Mouse (Mus musculus) CH12.LX (cell line): ENCODE measurements at regions not wholly inside any gene's neighbourhood (a gene's known extent, or its start where the extent isn't known, plus 50 kb on each side); places are given as distances from the start of the nearest gene placed in this dataset.

Experiments
- DNase-seq: peaks from one replicate; pipeline ENCODE4 v3.0.0-alpha.2; 2013; ENCODE audit errors: extremely low read depth
- H3K27ac ChIP-seq: 2 replicates; pipeline ENCODE4 v1.5.1; 2012; ENCODE audit warnings: low read depth, mild to moderate bottlenecking, control low read depth, moderate library complexity; ENCODE audit not compliant: insufficient read depth
- H3K27me3 ChIP-seq: replicated peaks from 2 replicates; pipeline ENCODE3; 2012; ENCODE audit warnings: inconsistent platforms
- H3K36me3 ChIP-seq, 2 experiments: replicated peaks in 1 of 2; 2 replicates each; pipeline versions ENCODE3 to v1.6.1; 2012; ENCODE audit warnings: inconsistent platforms in 1 of 2, low read length in 1 of 2, mild to moderate bottlenecking in 1 of 2, mixed read lengths in 1 of 2, moderate library complexity in 1 of 2; ENCODE audit not compliant: control insufficient read depth in 1 of 2, insufficient read depth in 1 of 2
- H3K4me1 ChIP-seq, 2 experiments: 2 replicates each; pipeline ENCODE4 v1.6.1; 2012; ENCODE audit warnings: inconsistent platforms in 1 of 2, moderate library complexity in 1 of 2; ENCODE audit not compliant: insufficient read depth in 2 of 2, control insufficient read depth in 1 of 2
- H3K4me2 ChIP-seq: 2 replicates; pipeline ENCODE4 v1.6.1; 2012; ENCODE audit warnings: low read depth, mild to moderate bottlenecking, control low read depth; ENCODE audit not compliant: poor library complexity, insufficient read depth, severe bottlenecking
- H3K4me3 ChIP-seq, 3 experiments: fragments of 150-350 bp in 1 of 3; sonication (generic) in 1 of 3; replicated peaks in 1 of 3; 2 replicates each; pipeline versions ENCODE3 to v1.5.1; 2011 to 2012; ENCODE audit warnings: low read depth in 2 of 3, low read length in 2 of 3, mild to moderate bottlenecking in 2 of 3, moderate library complexity in 2 of 3, control low read depth in 1 of 3, improper control_type of control experiment in 1 of 3, inconsistent platforms in 1 of 3, mixed read lengths in 1 of 3; ENCODE audit not compliant: poor library complexity in 1 of 3
- H3K79me2 ChIP-seq: replicated peaks from 2 replicates; pipeline ENCODE4 v1.6.1; 2012; ENCODE audit warnings: mild to moderate bottlenecking, moderate library complexity; ENCODE audit not compliant: control insufficient read depth, poor library complexity, insufficient read depth, severe bottlenecking; ENCODE audit errors: extremely low read depth
- H3K9ac ChIP-seq: 2 replicates; pipeline ENCODE4 v1.6.1; 2012; ENCODE audit warnings: low read depth, mild to moderate bottlenecking, control low read depth, moderate library complexity; ENCODE audit not compliant: insufficient read depth
- H3K9me3 ChIP-seq: replicated peaks from 2 replicates; pipeline ENCODE3; 2012; ENCODE audit warnings: low read length, inconsistent platforms, mixed read lengths
- CHD1 ChIP-seq: IDR thresholded peaks from 2 replicates; pipeline ENCODE4 v1.6.1; 2012; ENCODE audit warnings: low read depth, low read length, improper control_type of control experiment, inconsistent platforms
- CTCF ChIP-seq, 2 experiments: IDR thresholded peaks in 1 of 2; conservative IDR thresholded peaks in 1 of 2; 2 replicates each; pipeline ENCODE4 v1.5.1; 2011 to 2012; ENCODE audit warnings: low read depth in 2 of 2, low read length in 2 of 2, improper control_type of control experiment in 1 of 2, inconsistent platforms in 1 of 2, mild to moderate bottlenecking in 1 of 2, moderate library complexity in 1 of 2
- ELF1 ChIP-seq: IDR thresholded peaks from 2 replicates; pipeline ENCODE4 v1.6.1; 2014; ENCODE audit warnings: low read depth, mild to moderate bottlenecking, inconsistent platforms, low read length, improper control_type of control experiment
- ETS1 ChIP-seq: conservative IDR thresholded peaks from 2 replicates; pipeline ENCODE4 v1.6.1; 2012; ENCODE audit warnings: low read depth, mild to moderate bottlenecking, inconsistent platforms, low read length, improper control_type of control experiment, moderate library complexity
- IRF4 ChIP-seq: IDR thresholded peaks from 2 replicates; pipeline ENCODE4 v1.6.1; 2014; ENCODE audit warnings: low read depth, mild to moderate bottlenecking, inconsistent platforms, low read length, improper control_type of control experiment
- JUND ChIP-seq: conservative IDR thresholded peaks from 2 replicates; pipeline ENCODE4 v1.6.1; 2011; ENCODE audit warnings: low read depth, low read length, improper control_type of control experiment
- MAX ChIP-seq: IDR thresholded peaks from 2 replicates; pipeline ENCODE4 v1.6.1; 2011; ENCODE audit warnings: low read length, improper control_type of control experiment
- MAZ ChIP-seq: IDR thresholded peaks from 2 replicates; pipeline ENCODE4 v1.6.1; 2012; ENCODE audit warnings: low read depth, mild to moderate bottlenecking, inconsistent platforms, low read length, improper control_type of control experiment, moderate library complexity
- MEF2A ChIP-seq: IDR thresholded peaks from 2 replicates; pipeline ENCODE4 v1.6.1; 2014; ENCODE audit warnings: low read depth, mild to moderate bottlenecking, inconsistent platforms, low read length, improper control_type of control experiment, borderline replicate concordance
- MYC ChIP-seq: IDR thresholded peaks from 2 replicates; pipeline ENCODE4 v1.6.1; 2011; ENCODE audit warnings: low read depth, mild to moderate bottlenecking, improper control_type of control experiment, low read length
- PAX5 ChIP-seq: IDR thresholded peaks from 2 replicates; pipeline ENCODE4 v1.6.1; 2012; ENCODE audit warnings: low read length, inconsistent platforms, mixed read lengths
- POLR2A ChIP-seq: IDR thresholded peaks from 2 replicates; pipeline ENCODE4 v1.6.1; 2011; ENCODE audit warnings: low read depth, mild to moderate bottlenecking, improper control_type of control experiment, low read length
- RAD21 ChIP-seq: IDR thresholded peaks from 2 replicates; pipeline ENCODE4 v1.6.1; 2011; ENCODE audit warnings: low read depth, mild to moderate bottlenecking, low read length, improper control_type of control experiment, moderate library complexity
- SMC3 ChIP-seq: IDR thresholded peaks from 2 replicates; pipeline ENCODE4 v1.6.1; 2011; ENCODE audit warnings: low read depth, low read length, improper control_type of control experiment
- TCF12 ChIP-seq: IDR thresholded peaks from 2 replicates; pipeline ENCODE4 v1.6.1; 2014; ENCODE audit warnings: low read depth, mild to moderate bottlenecking, inconsistent platforms, low read length, improper control_type of control experiment
- dilution Hi-C: fragments of 300-500 bp; cut with MboI; formaldehyde crosslinking; loops from 2 replicates; pipeline ENCODE4 v1.14.3; 2020; ENCODE audit warnings: low sequenced_read_pairs; ENCODE audit not compliant: extremely low pct_unique_long_range_greater_than_20kb, extremely low pct_ligation_motif_present
- in situ Hi-C: fragments of 300-500 bp; cut with MboI; formaldehyde crosslinking; loops from 3 replicates; pipeline ENCODE4 v1.14.3; 2019; ENCODE audit warnings: low sequenced_read_pairs, low pct_ligation_motif_present, low pct_unique_long_range_greater_than_20kb, mixed read lengths

DNA sequence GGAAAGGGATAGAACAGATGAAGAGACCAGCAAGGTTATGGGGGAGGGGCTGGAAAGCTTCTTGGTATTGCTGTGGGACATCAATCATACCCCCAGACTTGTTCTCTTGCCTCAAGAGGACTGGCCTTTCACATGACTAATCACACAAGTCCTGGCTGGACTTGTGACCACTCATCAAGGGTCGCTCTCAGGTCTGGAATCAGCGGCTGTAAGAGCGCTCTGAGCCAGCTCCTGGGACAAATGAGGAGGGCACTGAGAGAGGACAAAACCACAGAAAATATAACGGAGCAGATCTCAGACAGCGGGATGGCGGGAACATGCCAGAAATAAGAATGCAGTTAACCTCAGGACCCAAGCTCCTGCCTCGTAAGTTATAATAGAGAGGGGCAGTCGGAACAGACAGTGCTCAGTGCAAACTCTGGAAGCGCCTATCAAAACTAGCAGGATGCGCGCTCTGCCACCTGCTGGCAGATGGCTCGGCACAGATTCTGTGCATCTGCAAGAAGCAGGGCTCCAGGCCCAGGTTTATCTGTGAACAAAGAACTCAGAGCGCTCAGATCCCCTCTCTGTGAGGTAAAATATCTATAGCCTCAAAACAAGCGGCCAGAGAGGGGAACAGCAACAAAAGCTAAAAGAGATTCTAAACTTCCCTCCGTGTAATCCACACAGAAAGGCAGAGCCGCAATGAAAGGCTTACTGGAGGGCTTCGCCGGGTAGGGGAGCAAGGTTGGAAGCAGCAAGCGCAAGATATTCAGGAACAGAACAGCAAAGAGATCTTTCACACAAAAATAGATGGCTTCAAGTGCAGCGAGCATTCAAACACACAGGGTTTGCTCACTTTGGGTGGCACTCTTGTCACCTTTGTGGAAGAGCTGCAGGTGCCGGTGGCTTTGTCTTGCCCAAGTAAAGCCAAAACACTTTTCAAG, 73.3 kb upstream of the Dap start:
- peak; percentile 33 for DNase-seq
- in situ Hi-C loops, result loop anchor here (10.0 kb wide), 2 partner anchors 114 to 226 kb away; no protein-coding TSS in a partner anchor
- peaks cover 0 to 4% of the 10 kb centered on the region in 2 experiments; a peak in 1 of 4 replicates for H3K4me1 ChIP-seq
- no peak overlapping the region for H3K4me3 ChIP-seq
- no peaks in the 10 kb centered on the region for H3K27me3 ChIP-seq
- dilution Hi-C loops, result no loop called here
- H3K9ac ChIP-seq, result no peak overlapping the region
- no peak overlapping the region for H3K4me2 ChIP-seq
- no peaks in the 10 kb centered on the region for H3K9me3 ChIP-seq
- no peaks in the 10 kb centered on the region for H3K36me3 ChIP-seq
- H3K27ac ChIP-seq, result no peak overlapping the region
- TF ChIP-seq RAD21, result peak; percentile 64
- no peak for TF ChIP-seq MAZ
- TF ChIP-seq SMC3, result peak; percentile 75
- TF ChIP-seq CTCF (conservative IDR thresholded peaks at IDR 0.05 in 1 of 2, IDR thresholded peaks at IDR 0.05 in 1 of 2; ENCODE audit: low read depth in 2 of 2, low read length in 2 of 2), result peak in 1 of 2 experiments; percentile 70; a peak in 2 of 4 replicates
- TF ChIP-seq ETS1, result no peak
- TF ChIP-seq, all 38 proteins: peak for 3
- no peaks in the 10 kb centered on the region for H3K79me2 ChIP-seq

- Histone ChIP-seq H3K4me2 (no peak overlapping the region), H3K9me3 (no peaks in the 10 kb centered on the region)
Observed at GRCm38 (mm10) chr15:31155141-31155540, 69.0 kb upstream of the Dap start.

DNA sequence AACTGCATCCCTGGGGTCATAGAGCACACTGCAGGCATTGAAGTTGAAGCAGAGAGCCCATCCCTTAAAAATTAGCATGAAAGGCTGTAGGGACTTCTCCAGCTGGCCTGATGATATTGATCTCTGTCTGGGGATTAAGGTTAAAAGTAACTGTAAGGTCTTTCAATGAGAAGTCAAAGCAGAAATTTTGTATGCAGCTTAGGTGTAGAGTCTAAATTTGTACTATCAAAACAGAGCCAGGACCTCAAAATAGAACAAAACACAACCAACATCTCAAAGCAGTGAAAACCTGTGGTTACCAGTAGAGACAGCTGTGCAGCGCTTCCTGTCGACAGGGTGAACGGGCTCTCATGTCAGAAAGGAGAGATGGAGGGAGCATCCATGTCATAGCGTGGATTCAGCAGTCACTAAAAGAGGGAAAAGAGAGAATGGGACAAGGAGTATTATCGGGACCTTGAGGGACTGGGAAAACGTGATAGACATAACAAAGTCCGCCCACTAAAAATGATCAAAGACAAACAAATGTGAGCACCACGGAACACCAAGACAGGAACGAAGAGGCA, 57.5 kb upstream of the Dap start:
- Histone ChIP-seq H3K79me2 (no peaks in the 10 kb centered on the region), H3K36me3 (no peaks in the 10 kb centered on the region), H3K27ac (no peak overlapping the region), H3K4me3 (no peak overlapping the region), H3K27me3 (no peaks in the 10 kb centered on the region), H3K4me1 (peaks cover 6 to 21% of the 10 kb centered on the region in 2 experiments), H3K9me3 (no peaks in the 10 kb centered on the region), H3K9ac (no peak overlapping the region), H3K4me2 (peak overlapping the region; percentile 82)
- DNase-seq, result peak; percentile 53
- TF ChIP-seq POLR2A, result no peak
- no peak for TF ChIP-seq IRF4
- peak; percentile 37; the same call in 1 of the 2 replicates for TF ChIP-seq ETS1
- peak; percentile 59; the same call in 1 of the 2 replicates for TF ChIP-seq MEF2A
- peak; percentile 11; the same call in 1 of the 2 replicates for TF ChIP-seq TCF12
- in situ Hi-C loops, result loop anchor here (5.0 kb wide), 1 partner anchor 81 kb away; no protein-coding TSS in a partner anchor
- dilution Hi-C loops, result no loop called here

More at GRCm38 (mm10) chr15:31155141-31155540, 69.0 kb upstream of the Dap start:
- TF ChIP-seq MYC (no peak), MAX (no peak), PAX5 (no peak), JUND (no peak), ELF1 (no peak), CHD1 (no peak)
- TF ChIP-seq, all 38 proteins: peak for 0
- dilution Hi-C loops (no loop called here), in situ Hi-C loops (loop anchor here (10.0 kb wide), 2 partner anchors 110 to 230 kb away; no protein-coding TSS in a partner anchor)
- Histone ChIP-seq H3K79me2 (no peaks in the 10 kb centered on the region), H3K27me3 (peaks cover 3% of the 10 kb centered on the region), H3K36me3 (no peaks in the 10 kb centered on the region), H3K9ac (no peak overlapping the region), H3K4me1 (peaks cover 0 to 4% of the 10 kb centered on the region in 2 experiments; a peak in 1 of 4 replicates), H3K27ac (no peak overlapping the region), H3K4me3 (no peak overlapping the region)
- DNase-seq, result no peak
